9 mouse cellular contexts compared by ENCODE assay signal in genomic region chr11:83786835-83787234, GRCm38 (mm10). TPM values are rescaled to one million over a fixed set of nuclear protein-coding genes. Genes with fewer than 3 reads are reported as not detected.
DNase-seq lines count a peak whose midpoint lies in the region.
"Had no signal": no experiment of that assay in that cellular context is flagged by ENCODE, and none has a peak within 500 bp of the region (broad histone marks: within the 10 kb centered on the region; RNA-seq: fewer than 3 reads in every experiment).

No protein-coding gene starts in this region.

- DNase-seq in urinary bladder, postnatal 14 days (ENCODE audit: low spot score) = peak; percentile 67
- no peak for DNase-seq in urinary bladder, postnatal 4 days (ENCODE audit: low spot score in 2 of 2)
- DNase-seq in heart, postnatal 14 days = peak; percentile 44 to 49
- peak; percentile 86 to 88 for DNase-seq in kidney, postnatal 36 days
- no peak for DNase-seq in Muller cell, postnatal 12 days (ENCODE audit: inconsistent ontology term)
- DNase-seq in natural killer cell, adult 2 months (ENCODE audit: low spot score in 2 of 2) = no peak
- no peak for DNase-seq in cerebellum, adult 11 months
- DNase-seq: embryo, embryonic 11 days had no signal

- intact Hi-C loops in heart, postnatal 14 days (cut with DNase I) = loop anchor here (5.0 kb wide), 1 partner anchor 245 kb away; no protein-coding TSS in a partner anchor

RNA-seq across cellular contexts. Expression of gene Heatr6, which starts 33.3 kb away (rescaled TPM):
- total RNA-seq in heart, postnatal 14 days (2021) = 1 to 10 TPM; 6.1 to 7.7 TPM

RNA-seq across cellular contexts. Expression of gene Wfdc21, which starts 40.1 kb away (rescaled TPM):
- total RNA-seq in heart, postnatal 14 days (2021) = under 1 TPM; 0.76 to 0.80 TPM
- total RNA-seq: layer of hippocampus, adult 2 months had no signal

Comparison
In these comparisons a context has a peak if more than half of its experiments do, and no peak if none do; other contexts are left out.
1. DNase-seq: peak in urinary bladder, postnatal 14 days (single experiment), heart, postnatal 14 days (2 of 2) and kidney, postnatal 36 days (2 of 2); none in urinary bladder, postnatal 4 days (0 of 2), Muller cell, postnatal 12 days (single experiment), natural killer cell, adult 2 months (0 of 2) and cerebellum, adult 11 months (single experiment).